Mouse (Mus musculus) layer of hippocampus, adult 8-10 months (tissue): ENCODE measurements at regions not wholly inside any gene's neighbourhood (a gene's known extent, or its start where the extent isn't known, plus 50 kb on each side); places are given as distances from the start of the nearest gene placed in this dataset.

Experiments used
- DNase-seq, 2 experiments: peaks; one replicate each; pipeline ENCODE4 v3.0.0; 2022; ENCODE audit warnings: low spot score in 2 of 2

DNA sequence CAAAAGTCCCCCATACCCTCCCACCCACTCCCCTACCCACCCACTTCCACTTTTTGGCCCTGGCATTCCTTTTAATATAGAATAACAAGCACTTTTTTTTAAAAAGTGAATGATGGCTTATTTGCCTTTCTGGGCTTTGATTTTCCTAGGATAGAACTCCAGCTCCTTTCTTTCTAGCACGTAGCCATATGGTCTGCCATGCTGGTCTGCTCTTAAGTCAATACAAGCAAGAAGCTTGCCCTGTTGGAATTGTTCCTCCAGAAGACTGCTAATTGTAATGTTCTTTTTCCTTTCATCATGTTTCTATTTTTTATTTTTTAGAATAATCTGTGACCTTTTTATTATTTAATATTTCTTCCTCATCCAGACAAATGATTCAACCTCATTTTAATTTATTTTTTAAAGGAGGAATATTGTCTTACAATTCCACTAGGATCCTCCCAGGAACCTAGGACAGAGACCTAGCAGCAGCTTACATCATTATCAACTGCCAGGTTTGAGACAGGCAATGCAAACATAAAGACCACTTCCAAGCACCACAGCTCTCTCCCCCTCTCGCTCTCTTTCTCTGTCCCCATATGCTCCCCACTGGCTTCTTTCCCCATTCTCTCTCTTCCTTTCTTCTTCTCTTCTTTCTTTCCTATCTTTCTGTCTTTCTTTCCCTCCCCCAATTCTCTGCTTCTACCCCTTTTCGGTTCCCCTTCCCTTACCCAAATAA is 558.9 kb downstream of the Otol1 start:
- no peak for DNase-seq

DNA sequence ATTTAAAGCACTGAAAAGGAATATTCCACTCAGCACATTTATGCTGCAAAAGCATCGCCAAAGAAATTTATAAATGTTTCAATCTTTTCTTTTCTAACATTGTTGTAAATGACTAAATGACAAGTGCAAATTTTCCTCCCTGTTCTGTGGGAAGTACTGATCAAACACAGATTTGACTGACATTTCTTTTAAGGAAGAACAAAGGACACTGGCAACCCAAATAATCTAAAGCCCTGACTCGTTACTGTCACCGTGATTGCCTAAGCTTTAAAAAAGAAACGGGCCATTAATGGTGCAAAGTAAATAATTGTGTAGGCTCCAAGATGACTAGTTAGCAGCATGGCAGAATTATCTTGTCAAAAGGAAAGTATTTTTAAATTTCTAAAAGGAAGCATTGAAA is 587.4 kb downstream of the Otol1 start:
- no peak for DNase-seq
